Mouse (Mus musculus) left cerebral cortex, adult 9 months (tissue): ENCODE measurements at regions not wholly inside any gene's neighbourhood (a gene's known extent, or its start where the extent isn't known, plus 50 kb on each side); places are given as distances from the start of the nearest gene placed in this dataset.

ENCODE experiments used
- DNase-seq, 2 experiments: peaks; one replicate each; pipeline ENCODE4 v3.0.0; 2022; ENCODE audit warnings: low spot score in 2 of 2

DNA sequence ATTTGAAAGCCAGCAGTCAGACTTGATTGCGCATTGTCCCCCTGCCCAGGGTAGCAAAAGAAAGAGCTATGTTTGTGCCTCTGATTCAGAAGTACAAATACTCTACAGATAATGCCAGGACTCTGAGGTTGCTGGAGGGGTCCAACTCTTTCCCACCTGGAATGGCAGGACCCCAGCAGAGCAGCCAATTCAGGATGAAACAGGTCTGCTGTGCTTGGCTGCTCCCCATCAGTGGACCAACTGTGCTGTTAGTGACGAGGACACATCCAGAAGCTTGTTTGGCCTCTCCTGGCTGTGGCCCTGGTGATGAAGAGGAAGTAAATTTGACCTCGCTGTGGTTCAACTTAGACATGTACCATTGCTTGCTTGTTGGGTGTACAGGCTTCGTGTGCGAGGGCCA is 437.8 kb downstream of the Prdm2 start:
- no peak for DNase-seq

DNA sequence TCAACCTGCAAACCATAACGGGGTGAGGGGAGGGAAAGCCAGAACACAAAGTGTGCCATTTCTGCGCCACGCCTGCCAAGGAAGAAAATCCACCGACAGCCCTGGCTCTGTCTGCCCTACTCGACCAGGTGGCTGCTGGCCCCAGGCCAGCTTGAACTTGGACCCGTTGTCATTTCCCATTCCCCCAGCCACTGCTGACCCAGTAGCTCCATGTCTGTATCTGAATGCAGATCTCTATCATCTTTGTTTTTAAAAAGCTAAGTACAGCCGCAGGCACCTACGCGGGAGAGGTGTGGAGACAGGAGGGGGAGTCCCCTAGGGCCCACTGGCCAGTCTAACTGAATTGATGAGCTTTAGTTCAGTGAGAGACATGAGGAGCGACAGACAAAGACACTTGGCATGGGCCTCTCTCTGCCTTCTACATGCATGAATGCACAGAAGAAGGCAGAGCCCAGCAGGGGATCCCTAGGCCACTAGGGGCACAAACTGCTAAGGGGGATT is 439.1 kb downstream of the Prdm2 start:
- no peak for DNase-seq

DNA sequence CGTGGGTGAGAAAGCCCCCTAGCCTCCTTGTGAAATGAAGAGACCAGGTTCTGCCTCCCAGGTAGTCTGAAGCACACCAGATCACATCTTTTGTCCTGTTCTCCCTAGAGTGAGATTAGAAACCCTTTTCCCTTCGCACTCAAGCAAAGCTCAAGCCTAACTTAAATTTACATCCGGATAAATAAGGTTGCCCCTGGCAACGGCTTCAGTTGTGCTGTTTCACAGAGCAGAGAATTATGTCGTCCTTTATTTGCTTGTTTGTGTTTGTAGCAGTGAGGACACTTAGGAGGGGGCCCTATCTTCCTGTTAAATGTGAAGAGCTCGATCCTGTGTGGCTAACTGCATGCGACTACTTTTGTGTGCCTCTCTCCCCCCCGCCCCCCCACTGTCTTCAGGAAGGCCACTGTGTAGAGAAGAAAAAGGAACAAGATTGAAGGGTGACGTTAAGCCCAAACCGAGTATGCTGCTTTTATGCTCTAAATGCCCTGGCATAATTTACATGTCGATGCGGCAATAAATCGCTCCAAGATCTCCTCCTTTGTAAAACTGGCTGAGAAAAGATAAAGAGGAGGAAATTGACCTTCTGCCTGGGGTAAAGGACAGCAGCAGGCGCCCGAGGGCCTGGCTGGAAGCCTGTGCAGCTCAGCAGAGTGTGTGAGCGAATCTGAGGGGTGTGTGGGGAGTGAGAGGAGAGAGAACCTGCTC is 439.9 kb downstream of the Prdm2 start:
- DNase-seq: no peak

DNA sequence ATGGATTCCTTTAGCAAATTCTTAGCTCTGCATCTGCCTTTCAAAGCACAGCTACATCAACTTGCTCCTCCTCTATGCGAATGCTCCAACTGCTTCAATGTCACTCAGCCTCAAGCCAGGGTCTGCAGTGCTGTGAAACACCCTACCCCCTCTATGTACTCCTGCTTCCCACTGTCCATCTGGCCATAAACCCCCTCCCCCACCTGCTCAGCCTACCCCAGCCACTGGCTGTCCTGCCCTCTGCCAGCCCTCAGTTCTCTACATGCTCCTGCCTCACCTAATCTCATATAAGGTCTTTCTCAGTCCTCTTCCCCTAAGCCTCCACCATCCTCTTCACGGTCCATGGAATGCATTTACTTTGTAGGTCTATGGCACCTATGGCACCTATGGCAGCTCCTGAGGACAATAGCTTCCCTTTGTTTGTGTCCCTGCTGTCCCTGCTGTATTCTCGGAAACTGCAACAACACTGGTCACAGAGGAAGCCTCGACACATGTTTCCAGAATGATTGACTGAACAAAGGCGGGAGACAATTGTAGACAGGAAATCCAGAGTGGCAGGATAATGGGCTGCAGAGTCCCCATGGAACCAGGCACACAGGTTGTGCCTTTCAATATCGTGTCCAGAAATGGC is 441.2 kb downstream of the Prdm2 start:
- no peak for DNase-seq

DNA sequence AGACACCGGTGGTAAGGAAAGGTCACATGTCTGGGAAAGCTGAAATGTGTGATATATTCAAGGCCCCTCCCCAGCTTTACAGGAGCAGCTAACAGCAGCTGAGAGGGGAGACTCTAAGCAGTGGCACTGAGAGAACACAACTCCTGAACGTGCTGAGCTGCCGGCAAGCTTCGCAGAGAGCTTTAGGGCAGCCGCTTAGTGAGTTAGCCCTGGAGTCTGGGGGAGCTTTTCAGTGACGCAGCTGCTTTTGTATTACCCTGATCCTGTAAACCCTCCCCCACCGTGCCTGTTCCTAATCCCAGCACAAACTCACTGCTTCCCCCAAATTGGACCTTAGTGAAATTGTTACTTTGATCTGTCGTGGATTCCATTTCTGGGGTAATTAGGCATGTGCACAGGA is 442.6 kb downstream of the Prdm2 start:
- no peak for DNase-seq

DNA sequence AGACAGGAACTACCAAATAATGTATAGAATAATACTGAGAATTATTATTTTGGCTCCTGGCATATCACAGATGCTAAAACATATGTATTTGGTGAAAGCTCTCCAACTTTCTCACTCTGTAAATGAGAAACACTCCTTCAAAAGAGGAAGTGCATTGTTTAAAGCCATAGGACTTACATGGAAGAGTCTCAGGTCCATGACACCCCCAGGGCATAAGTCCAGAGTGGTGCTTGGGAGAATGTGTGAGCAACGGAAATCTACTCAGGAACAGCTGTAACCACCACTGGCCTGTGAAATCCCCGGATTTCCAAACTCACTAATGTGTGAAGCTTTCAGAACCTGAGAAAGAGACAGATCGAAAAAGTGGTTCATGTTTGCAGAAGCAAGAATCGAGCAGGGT is 445.1 kb downstream of the Prdm2 start:
- no peak for DNase-seq

DNA sequence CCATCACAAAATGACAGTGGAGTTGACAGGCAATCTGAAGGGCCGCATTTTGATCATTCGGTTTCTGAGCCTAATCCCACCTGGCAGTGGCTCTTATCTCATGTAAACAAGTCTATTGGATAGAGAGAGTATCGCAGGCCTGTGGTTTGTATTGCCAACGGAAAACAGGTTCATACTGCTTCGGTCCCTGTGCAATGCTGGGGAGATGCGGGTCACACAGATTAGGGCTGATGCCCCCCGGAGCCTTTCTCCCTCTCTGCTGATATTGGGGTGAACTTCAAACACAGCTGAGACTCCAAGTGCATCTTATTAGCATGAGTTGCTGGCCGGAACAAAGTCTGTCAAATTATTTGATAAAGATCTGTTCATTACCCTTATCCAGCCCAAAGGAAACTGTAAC is 451.2 kb downstream of the Prdm2 start:
- DNase-seq: no peak

DNA sequence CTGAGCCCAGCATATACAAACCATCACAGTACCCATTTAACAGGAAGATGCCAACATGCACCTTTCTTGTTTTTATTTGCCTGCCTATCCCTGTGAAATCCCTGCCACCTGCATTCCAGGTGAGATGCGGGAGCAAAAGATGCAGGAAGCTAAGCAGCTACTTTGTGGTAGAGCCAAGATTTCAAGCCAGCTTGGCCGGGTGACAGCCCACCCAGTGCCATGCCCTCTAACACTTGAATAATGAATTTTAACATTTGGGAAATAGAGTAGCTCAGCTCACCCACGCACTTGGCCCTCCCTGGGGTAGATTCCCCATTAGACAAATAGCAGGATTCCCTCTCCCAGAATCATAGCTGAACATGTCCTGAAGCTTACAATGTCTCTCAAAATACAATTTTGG is 454.7 kb downstream of the Prdm2 start:
- no peak for DNase-seq

DNA sequence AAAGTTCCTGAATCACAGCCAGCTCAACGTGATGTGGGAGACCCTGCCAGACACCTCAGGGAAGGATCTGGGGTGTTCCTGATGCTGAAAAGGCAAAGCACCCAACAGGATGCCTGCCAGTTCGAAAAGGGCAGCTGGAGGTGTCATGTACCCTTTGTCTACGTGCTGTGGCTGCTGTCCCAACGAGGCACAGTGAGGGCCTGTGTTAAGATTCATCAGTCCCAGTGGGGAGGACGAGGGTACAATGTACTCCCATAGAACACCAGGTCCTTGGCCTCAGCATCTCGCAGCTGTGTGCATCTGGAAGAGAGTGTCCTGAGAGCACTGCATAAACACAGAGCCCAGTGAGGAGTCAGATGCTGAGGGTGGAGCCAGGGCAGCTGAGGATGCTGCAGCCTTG is 456.5 kb downstream of the Prdm2 start:
- peak; percentile 25 to 32 for DNase-seq

DNA sequence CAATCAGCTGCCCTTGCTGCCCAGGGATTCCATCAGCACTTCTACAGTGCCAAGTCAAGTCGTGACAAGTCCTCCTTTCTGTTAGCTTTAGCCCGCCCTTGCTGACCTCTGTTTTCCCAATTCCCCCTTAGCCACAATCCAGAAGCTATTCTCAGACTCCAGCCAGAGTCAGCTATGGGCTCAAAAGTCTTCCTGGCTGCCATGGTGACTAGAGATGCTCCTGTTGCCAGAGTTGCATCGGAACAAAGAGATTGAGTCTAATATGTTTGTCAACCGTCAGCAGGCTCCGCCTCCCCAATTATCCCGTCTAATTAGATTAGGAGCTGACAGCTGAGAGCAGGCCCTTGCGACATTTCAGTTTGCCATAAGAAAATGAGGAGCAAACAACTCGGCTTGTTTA is 462.9 kb downstream of the Prdm2 start:
- DNase-seq: no peak

DNA sequence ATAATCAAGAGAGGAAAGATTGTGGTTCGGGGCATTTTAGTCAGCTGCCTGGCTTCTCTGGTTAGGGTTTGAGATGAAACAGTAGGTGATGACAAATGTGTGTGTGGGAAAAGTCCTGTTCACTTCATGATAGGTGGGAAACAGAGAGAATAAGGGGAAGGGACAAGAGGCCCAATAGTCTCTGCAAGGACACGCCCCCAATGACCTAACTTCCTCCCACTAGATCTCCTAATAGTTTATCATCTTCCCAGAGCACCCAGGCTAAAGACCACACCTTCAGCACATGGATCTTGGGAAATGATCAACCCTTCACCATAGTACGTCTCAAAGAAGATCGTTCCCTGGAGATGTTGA is 484.3 kb upstream of the Kazn start:
- no peak for DNase-seq

DNA sequence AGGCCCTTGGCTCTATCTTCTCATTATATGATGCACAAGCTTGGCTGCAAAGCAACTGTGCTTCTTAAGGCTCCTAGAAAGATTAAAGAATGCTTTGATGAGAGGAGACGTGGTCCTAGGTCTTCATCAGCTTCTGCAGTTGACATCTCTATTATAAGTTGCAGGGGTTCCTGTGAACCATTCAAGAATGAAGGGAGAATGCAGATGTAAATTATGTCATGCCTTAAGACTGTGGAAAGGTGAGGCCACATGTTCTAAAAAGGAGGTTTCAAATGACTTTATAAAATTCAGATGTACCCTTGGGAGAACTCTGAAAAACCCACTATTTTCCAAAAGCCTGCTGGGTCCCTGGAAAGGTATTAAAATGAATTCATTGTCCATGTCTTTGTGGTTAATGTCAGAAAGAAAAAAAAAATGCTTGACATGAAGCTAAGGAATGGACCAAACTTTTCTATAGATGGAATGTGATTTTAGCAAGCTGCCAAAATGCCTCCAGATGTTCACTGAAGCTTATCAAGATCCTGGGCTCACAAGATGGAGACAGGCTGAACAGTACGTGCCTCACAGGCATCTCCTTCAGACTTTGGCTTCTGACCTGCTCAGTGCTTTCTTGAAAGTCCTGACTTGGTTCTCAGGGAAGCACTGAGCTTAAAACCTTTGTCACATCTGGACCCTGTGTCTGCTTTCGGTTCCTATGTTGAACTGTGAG is 483.8 kb upstream of the Kazn start:
- no peak for DNase-seq

DNA sequence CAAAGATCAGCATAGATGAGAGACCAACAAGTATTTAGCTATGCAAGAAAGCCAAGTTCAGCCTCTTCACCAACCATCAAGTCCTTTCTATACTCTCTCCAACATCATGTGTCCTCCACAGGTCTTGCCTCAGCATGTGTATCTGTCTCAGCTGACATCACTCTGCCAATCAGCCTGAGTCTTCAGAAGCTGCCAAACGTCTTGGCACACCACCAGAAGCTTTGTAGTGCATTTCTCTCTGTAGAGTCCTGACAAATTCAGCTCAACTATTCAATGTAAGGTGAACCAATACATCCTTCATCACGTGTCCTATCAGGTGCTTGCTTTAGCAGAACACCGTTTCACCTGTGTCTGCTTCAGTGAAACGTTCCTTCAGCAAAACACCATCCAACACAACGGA is 462.4 kb upstream of the Kazn start:
- no peak for DNase-seq

DNA sequence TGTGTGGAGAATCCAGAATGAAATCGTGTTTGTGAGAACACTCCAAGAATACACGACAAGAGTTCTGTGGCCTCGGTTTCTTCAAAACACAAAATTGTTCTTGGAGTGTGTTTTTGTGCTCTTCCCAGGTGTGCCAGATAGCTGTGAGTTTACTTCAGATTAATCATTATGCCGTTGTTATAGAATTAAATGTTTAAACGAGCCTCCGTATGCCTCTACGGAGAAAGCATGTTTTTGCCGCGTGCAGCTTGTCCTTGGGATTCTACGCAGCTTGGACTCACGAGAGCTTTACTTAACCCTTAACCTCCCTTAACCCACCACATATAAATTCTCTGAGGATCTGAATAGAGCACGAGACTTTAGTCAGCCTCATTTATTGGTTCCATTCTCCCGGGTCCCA is 455.7 kb upstream of the Kazn start:
- DNase-seq: no peak

DNA sequence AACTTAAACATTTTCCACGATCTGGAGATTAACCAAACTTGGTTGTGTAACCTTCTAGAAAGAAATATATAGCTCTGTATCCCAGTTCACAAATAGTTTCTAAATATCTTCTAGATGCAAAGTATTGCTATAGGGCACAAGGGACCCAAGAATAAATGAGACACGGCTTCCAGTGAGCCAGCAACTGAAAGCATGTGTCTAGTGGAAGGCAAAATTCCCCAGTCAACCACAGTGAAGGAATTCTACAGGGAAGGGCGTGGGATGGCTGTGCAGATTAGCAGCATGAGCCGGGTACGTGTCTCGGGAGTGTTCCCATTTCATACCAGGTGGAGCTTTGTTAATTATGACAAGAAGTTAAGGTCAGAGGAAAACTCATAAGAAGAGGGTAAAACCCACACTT is 449.0 kb upstream of the Kazn start:
- DNase-seq: peak in 1 of 2 experiments; percentile 22

DNA sequence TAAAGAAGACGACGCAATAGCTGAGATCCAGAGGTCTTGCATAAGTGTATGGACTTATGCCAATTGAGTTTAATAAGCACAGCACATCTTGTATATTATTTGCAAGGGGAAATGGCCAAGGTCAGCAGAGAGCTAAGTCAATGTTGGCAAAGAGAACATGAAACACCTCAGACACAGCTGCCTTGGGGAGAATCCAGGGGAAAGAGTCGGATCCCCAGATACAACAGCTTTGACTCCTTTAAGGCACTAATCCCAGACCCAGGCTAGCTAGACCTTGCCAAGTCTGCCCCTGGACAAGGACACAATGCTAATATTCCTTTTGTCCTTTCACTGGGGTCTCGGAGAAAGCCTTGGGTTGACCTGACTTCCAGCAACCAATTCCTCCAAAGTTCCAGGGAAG is 438.2 kb upstream of the Kazn start:
- no peak for DNase-seq

DNA sequence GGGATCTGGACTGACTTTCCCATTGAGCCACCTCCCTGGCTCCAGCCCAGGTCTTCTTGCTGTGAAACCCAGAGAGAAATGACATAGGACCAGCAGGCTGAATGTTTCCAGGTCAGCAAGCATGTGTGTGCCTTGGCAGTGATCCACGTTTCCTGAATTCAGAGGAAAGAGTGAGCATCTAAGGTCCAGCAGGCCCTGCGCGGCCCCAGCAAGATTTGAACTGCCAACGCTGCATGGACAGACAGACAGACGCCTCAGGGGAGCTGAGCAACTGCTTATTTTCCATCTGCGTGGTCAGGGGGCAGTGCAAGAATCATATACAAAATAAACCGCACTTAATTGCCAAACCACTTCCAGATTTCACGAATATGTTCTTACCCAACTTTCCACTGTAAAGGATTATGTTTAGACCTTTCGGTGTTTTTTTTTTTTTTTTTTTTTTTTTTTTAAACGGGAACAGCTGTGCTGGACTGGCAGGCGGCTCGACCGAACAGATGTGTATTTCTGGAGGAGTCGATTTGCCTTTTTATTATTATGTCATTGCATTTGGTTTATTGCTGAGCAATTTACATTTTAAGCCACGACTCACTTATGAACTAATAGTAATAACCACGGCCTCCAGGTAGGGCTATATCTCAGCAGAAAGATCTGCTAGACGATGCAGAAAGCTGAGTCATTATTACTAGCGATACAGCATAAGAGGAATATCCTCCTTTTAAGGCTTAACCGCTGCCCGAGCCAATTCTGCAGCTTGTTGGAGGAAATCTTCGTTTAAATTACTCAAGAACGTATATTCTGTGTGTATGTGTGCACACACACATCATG is 435.7 kb upstream of the Kazn start:
- DNase-seq: no peak

DNA sequence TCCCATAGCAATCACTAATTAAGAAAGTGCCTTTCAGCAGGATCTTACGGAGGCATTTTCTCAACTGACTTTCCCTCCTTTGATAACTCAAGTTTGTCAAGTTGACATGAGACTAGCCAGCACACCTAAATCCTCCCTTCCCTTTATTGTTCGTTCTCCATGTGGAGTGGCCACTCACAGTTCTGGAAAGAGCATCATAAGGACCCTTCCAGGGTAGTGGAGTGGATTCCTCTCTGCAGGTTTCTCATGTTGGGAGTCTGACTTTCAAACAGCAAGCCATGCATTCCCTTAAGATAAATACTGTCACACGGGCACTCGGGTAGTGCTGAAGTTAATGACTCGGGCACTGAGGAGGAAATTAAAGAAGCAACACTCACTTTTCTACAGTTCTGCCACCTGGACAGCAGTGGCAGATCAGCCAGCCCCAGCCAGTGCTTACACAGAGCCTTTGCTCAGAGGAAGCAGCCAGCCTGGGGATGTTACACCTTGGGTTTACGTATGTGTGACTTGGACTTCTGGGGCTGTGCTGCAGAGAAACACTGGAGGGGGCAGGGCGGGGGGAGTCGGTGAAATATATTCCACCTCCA is 432.8 kb upstream of the Kazn start:
- no peak for DNase-seq

DNA sequence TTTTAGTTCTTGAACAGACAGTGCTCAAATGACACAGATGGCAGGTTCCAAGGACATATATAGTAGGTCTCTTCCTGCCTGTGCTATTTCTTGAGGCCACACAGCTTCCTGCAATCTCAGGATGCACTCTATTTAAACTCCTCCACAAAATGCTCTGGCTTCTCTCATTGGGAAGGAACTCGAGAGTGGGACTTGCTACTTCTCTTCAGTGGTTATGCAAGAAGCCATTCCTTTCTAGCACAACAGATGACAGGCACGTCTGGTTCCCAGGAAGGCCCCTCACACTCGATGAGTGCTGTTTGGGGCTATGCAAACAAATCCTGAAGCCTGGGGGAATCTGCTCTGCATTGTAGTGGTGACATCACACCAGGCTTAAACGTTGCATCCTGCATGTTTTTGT is 425.6 kb upstream of the Kazn start:
- DNase-seq: peak in 1 of 2 experiments; percentile 23

DNA sequence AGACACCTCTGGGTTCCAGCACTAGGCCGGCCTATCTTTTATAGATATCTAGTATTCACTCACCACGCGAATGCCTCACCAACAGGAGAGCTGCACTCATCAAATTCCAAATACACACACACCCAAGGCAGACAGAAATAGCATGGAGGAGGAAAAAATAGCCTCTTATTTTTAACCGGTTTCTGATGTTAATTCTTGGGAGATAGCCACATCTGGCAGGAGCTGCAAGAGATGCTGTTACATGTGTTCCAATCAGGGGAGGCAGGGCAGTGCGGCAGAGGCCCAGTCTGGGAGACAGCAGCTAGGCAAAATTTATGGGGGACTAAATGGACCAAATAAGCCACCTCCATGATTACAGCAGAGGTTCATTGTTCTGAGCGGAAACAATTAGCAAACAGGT is 419.0 kb upstream of the Kazn start:
- no peak for DNase-seq

DNA sequence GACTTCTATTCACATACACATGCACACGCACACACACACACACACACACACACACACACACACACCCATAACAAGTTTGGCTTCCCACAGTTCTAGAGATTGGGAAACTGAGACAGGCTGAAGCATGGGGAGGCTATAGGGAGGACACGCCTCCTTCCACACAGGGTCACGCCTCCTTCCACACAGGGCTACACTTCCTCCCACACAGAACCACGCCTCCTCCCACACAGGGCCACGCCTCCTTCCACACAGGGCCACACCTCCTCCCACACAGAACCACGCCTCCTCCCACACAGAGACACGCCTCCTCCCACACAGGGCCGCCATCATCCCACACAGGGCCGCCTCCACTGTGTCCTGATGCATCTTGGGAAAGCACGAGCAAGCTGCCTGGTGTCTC is 401.9 kb upstream of the Kazn start:
- DNase-seq: no peak

DNA sequence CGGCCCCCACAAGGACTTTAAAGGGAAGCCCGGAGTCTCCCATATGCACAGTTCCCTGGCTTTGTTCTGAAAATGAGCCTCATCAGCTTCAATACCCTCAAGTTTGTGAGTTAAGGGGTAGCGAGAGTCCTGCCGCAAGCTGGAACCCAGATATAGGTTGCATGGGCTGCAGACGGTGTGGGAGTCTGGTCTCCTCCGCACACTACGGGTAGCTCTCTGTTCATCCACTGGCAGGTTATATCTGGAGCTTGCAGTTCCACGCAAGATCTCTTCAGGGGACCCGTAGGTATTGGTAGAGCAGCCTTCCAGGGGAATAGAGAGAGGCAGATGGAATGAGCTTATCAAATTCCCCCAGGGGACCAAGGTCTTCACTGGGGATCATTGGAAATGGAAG is 400.1 kb upstream of the Kazn start:
- DNase-seq: no peak
